Mouse (Mus musculus) limb, embryonic 12.5 days (tissue): ENCODE results near the gene Nrf1. TPM values are rescaled to one million over a fixed set of nuclear protein-coding genes. Genes with fewer than 3 reads are reported as not detected.
A peak's percentile ranks its signal among the peaks of the same experiment; 100 is the strongest.

Experiments
- ATAC-seq: fragments of 200-750 bp; cut with Nextera tagmentation; 2 replicates; pipeline ENCODE4 v1.8.0; 2017; ENCODE audit warnings: low read depth, moderate TSS enrichment; ENCODE audit not compliant: insufficient number of reproducible peaks, insufficient read depth, low FRiP score, low TSS enrichment
- H3K27ac ChIP-seq: fragments of 300-500 bp; sonication (generic); 2 replicates; pipeline ENCODE4 v1.5.1; 2016; ENCODE audit warnings: mild to moderate bottlenecking, moderate library complexity
- H3K27me3 ChIP-seq: fragments of 300-500 bp; sonication (generic); 2 replicates; pipeline ENCODE4 v1.6.1; 2016; ENCODE audit warnings: mild to moderate bottlenecking, moderate library complexity
- H3K36me3 ChIP-seq: fragments of 300-500 bp; sonication (generic); 2 replicates; pipeline ENCODE4 v1.6.1; 2016; ENCODE audit warnings: mild to moderate bottlenecking, moderate library complexity
- H3K4me1 ChIP-seq: fragments of 300-500 bp; sonication (generic); replicated peaks from 2 replicates; pipeline ENCODE4 v1.6.1; 2016
- H3K4me2 ChIP-seq: fragments of 300-500 bp; sonication (generic); 2 replicates; pipeline ENCODE4 v1.6.1; 2016; ENCODE audit warnings: mild to moderate bottlenecking, moderate library complexity
- H3K4me3 ChIP-seq: fragments of 300-500 bp; sonication (generic); replicated peaks from 2 replicates; pipeline ENCODE4 v1.5.1; 2016; ENCODE audit warnings: mild to moderate bottlenecking
- H3K9ac ChIP-seq: fragments of 300-500 bp; sonication (generic); replicated peaks from 2 replicates; pipeline ENCODE4 v1.6.1; 2016; ENCODE audit warnings: mild to moderate bottlenecking, moderate library complexity
- H3K9me3 ChIP-seq: fragments of 300-500 bp; sonication (generic); 2 replicates; pipeline ENCODE4 v1.6.1; 2016; ENCODE audit warnings: mild to moderate bottlenecking, moderate library complexity
- WGBS: fragments of 180-500 bp; shearing (Covaris S2); methylation state at CpG from one replicate; pipeline ENCODE4 v1.1.7; 2016; 5-methylcytosine and 5-hydroxymethylcytosine counted together
- polyA plus RNA-seq: library from polyadenylated mRNA; unstranded; fragments of >200 nt; fragmentation: Nextera tagmentation; extraction: Ambion mirVana; gene quantifications from 2 replicates; pipeline ENCODE4 v1.2.1, GENCODE M21; 2016

The Nrf1 gene
- polyA plus RNA-seq, 1 experiment from 2014 or later, result 75.7 TPM

DNA sequence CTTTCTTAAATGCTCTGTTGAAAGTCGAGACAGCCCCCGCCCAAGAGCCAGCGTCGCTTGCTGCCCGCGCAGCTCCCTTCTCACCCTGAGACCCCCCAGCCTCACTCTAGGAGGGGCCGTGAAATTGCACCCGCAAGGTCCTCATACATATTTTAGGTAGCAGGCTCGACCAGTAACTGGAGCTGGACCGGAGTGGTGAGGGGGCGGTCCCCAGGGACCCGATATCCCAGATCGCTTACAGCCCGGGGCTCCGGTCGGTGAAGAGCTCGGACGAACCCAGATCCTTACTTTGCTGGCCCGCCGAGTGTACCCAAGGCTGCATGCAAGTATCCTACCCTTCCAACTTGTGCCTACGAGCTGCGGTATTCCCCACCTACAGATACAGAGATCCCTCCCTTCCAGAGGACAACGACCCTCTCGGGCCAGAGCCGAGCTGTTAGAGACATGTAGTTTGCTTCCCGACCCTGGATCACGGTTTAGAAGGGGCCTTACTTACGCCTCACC lies 128.2 kb downstream of the Nrf1 start:
- Histone ChIP-seq H3K4me1 (peaks cover 54% of the 10 kb centered on the region), H3K27me3 (peaks cover 98% of the 10 kb centered on the region), H3K27ac (no peak overlapping the region), H3K36me3 (no peaks in the 10 kb centered on the region), H3K9me3 (peaks cover 6% of the 10 kb centered on the region; the same call in 1 of the 2 replicates), H3K4me3 (peak overlapping the region; percentile 25), H3K4me2 (peak overlapping the region; percentile 58), H3K9ac (no peak overlapping the region)
- no peak for ATAC-seq
- under 1% methylated on average over 28 of the region's 28 CpGs for WGBS

DNA sequence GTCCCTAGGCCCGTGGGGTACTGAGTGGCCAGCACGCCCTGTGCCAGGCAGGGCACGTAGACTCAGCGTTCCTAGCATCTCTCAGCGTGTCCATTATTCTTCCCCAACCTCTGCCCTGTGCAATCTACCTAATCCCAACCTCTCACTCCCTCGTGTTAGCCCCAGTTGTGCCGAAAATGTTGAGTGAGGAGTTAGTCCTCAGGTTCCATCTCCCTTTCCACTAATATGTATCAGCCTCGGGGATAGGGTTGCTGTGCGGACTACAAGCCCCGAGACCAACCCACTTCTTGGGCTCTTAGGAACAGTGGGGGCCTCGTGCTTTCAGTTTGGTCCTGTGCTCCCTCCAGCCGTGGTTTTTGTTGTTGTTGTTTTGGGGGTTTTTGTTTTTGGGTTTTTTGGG lies 128.7 kb downstream of the Nrf1 start:
- Histone ChIP-seq H3K9me3 (peaks cover 6% of the 10 kb centered on the region; the same call in 1 of the 2 replicates), H3K27me3 (peaks cover 98% of the 10 kb centered on the region), H3K4me1 (peaks cover 54% of the 10 kb centered on the region), H3K4me2 (peak overlapping the region; percentile 58), H3K36me3 (no peaks in the 10 kb centered on the region), H3K4me3 (peak overlapping the region; percentile 25; the same call in 1 of the 2 replicates), H3K27ac (no peak overlapping the region), H3K9ac (no peak overlapping the region)
- ATAC-seq, result no peak
- WGBS, result 2% methylated on average over 12 of the region's 12 CpGs

DNA sequence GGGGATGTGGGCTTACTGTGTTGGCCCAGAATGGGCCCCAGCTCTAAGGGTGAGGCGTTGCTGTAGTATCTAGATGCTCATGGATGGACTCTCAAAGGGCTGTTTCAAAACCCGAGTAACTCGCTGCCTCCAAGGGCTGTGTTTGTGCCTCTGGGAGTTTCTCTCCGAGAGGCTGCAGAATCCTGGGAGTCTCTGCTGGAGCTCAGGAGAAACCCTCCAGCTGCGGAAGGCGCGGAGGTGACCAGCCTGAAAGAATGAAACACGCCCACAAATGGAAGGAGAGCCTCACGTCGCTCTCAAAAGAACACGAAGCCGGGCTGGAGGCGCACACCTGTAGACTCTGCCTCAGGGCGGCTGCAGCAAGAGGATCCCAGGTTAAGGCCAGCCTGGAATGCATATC lies 129.5 kb downstream of the Nrf1 start:
- under 1% methylated on average over 14 of the region's 14 CpGs for WGBS
- Histone ChIP-seq H3K9ac (no peak overlapping the region), H3K4me2 (no peak overlapping the region), H3K27me3 (peaks cover 98% of the 10 kb centered on the region), H3K36me3 (no peaks in the 10 kb centered on the region), H3K9me3 (peaks cover 6% of the 10 kb centered on the region; the same call in 1 of the 2 replicates), H3K27ac (no peak overlapping the region), H3K4me1 (peaks cover 54% of the 10 kb centered on the region), H3K4me3 (no peak overlapping the region)
- no peak for ATAC-seq

DNA sequence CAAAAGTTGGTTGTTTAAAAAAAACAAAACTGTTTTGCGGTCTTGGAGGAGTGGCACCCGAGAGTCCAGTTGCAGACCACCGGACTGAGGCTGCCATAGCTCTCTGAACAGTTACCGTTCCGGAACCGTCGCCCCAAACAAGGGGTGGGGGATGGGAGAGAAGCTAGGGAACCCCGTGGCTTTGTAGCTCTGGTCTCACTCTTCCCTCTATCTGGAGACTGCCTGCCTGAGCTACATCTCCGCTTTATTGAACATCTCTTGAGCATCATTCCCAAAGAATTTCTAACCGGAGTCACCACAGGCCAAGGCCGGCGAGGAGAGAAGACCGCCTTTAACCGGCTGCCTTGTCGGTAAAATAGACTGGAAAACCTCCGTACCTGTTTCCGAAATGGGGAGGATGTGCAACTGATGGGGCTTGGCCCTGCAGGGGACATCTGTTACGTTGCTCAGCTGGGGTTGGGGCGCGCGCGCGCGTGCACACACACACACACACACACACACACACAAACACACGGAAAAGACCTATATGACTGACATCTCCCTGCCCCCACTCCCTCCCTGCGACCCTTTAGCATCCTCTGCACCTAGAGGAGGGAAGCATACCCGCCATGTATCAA lies 130.3 kb downstream of the Nrf1 start:
- H3K9ac ChIP-seq, result no peak overlapping the region
- WGBS, result under 1% methylated on average over 27 of the region's 27 CpGs
- peaks cover 98% of the 10 kb centered on the region for H3K27me3 ChIP-seq
- H3K36me3 ChIP-seq, result no peaks in the 10 kb centered on the region
- peaks cover 13% of the 10 kb centered on the region; the same call in 1 of the 2 replicates for H3K9me3 ChIP-seq
- no peak overlapping the region for H3K27ac ChIP-seq
- 0 out of 2 replicates have a peak overlapping the region, but pooled peaks have one; percentile 0 for H3K4me3 ChIP-seq
- H3K4me1 ChIP-seq, result peaks cover 48% of the 10 kb centered on the region
- no peak for ATAC-seq
- H3K4me2 ChIP-seq, result peak overlapping the region; percentile 5; the same call in 1 of the 2 replicates

DNA sequence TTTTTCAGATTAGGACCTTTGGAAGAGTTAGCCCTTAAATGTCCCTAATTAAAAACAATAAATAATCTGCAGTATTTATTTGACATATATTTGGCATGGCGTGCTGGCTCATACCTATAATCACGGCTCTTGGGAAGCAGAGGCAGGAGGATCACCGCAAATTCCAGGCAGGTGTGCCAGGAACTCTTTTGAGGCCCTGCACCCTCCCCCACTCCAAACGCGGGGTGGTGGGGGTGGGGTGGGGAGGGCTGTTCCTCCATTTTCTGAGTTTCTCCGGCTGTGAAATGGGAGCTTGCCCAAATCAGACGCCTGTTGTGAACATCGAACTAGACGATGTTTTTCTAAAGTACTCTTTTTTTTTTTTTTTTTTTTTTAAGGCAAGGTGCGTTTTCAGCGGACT lies 131.3 kb downstream of the Nrf1 start:
- H3K4me2 ChIP-seq, result no peak overlapping the region
- ATAC-seq, result no peak
- peaks cover 92% of the 10 kb centered on the region for H3K27me3 ChIP-seq
- H3K4me3 ChIP-seq, result no peak overlapping the region
- 17% methylated on average over 11 of the region's 11 CpGs for WGBS
- H3K9ac ChIP-seq, result no peak overlapping the region
- H3K4me1 ChIP-seq, result peaks cover 39% of the 10 kb centered on the region
- H3K9me3 ChIP-seq, result peaks cover 19% of the 10 kb centered on the region; the same call in 1 of the 2 replicates
- no peaks in the 10 kb centered on the region for H3K36me3 ChIP-seq
- no peak overlapping the region for H3K27ac ChIP-seq

DNA sequence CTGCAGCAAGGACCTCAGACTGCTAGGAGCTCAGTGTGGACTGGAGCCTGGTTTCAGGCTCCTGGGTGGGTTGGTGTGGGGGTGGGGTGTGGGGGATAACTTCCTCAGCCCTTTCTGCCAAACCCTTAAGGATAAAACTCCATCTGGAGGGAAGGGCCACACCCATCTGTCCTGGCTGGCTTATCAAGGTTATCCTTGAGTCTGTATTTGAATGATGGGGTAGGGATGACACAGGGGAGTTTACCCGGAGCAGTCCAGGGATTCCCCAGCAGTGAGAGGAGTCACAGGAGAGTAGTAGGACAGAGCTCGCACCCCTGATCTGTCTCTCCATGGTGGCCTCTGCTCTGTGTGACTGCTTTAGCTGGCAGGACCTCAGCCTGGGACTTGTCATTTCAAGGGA lies 132.5 kb downstream of the Nrf1 start:
- 23% methylated on average over 2 of the region's 2 CpGs for WGBS
- Histone ChIP-seq H3K4me3 (no peak overlapping the region), H3K9me3 (peaks cover 19% of the 10 kb centered on the region; the same call in 1 of the 2 replicates), H3K27me3 (peaks cover 88% of the 10 kb centered on the region), H3K36me3 (no peaks in the 10 kb centered on the region), H3K27ac (no peak overlapping the region), H3K9ac (no peak overlapping the region), H3K4me2 (no peak overlapping the region), H3K4me1 (peaks cover 30% of the 10 kb centered on the region)
- no peak for ATAC-seq

DNA sequence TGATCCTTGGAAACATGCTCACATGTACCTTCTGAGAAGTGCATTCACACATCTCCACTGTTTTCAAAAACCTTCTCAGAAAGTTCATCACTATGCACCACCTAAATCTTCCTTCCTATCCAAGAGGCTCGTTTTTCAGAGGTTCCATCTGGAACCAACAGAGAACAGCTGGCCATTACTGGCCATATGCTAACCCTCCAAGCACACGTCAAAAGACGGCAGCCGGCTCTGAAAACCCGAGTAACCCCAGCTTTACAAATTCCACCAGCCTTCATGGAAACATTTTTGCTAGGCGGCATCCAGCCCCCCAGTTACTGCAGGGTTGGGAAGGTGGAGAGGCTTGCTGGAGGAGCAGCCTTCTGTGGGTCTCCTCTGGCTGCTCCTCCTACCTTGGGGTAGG lies 134.2 kb downstream of the Nrf1 start:
- H3K9me3 ChIP-seq, result peaks cover 19% of the 10 kb centered on the region; the same call in 1 of the 2 replicates
- WGBS, result 27% methylated on average over 6 of the region's 6 CpGs
- peaks cover 74% of the 10 kb centered on the region for H3K27me3 ChIP-seq
- H3K27ac ChIP-seq, result no peak overlapping the region
- H3K9ac ChIP-seq, result no peak overlapping the region
- no peak overlapping the region for H3K4me2 ChIP-seq
- peaks cover 17% of the 10 kb centered on the region; the same call in 1 of the 2 replicates for H3K4me1 ChIP-seq
- no peak for ATAC-seq
- H3K36me3 ChIP-seq, result no peaks in the 10 kb centered on the region
- H3K4me3 ChIP-seq, result no peak overlapping the region

DNA sequence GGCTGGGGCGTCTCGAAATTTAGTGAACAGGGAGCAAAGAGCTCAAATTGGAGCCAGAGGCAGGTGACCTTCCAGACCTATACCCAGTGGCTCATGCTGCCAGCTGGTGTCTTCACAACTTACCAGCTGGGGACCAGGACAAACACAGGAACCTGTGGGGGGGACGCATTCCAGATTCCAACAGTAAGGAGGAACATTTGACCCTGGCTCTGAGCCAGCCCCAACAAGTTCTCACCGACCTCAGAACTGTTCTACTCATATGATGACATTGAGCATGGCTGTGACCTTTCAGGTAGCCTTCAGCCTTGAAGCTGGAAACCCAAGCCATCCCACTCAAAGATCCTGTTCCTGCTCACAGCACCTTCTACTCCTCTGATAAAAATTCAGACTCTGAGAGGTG lies 135.8 kb downstream of the Nrf1 start:
- no peak overlapping the region for H3K9ac ChIP-seq
- H3K4me3 ChIP-seq, result no peak overlapping the region
- peaks cover 60% of the 10 kb centered on the region for H3K27me3 ChIP-seq
- H3K9me3 ChIP-seq, result peaks cover 17% of the 10 kb centered on the region; the same call in 1 of the 2 replicates
- H3K27ac ChIP-seq, result no peak overlapping the region
- no peak overlapping the region for H3K4me2 ChIP-seq
- ATAC-seq, result no peak
- no peaks in the 10 kb centered on the region for H3K36me3 ChIP-seq
- 80% methylated on average over 4 of the region's 4 CpGs for WGBS
- H3K4me1 ChIP-seq, result 0 out of 2 replicates have a peak, but pooled peaks cover 6% of the 10 kb centered on the region

DNA sequence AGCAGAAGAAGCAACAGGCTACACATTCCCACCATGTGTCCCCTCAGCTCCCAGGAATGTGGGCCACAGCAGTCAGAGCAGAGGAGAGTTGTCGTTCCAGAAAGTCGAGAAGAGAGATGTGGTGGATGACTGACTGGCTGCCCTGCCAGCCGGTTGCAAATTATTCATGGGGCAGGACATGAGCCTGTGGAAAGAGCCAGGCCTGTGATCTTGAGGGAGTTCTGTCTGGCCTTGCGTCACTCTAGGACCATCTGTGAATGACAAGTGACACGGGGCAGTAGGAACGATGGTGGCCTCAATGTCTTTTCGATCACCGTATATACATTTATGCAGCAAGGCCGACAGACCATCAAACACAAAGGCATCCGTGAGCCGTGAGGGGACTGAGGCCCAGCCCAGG lies 147.9 kb downstream of the Nrf1 start:
- H3K9ac ChIP-seq, result no peak overlapping the region
- no peak for ATAC-seq
- H3K4me2 ChIP-seq, result no peak overlapping the region
- no peaks in the 10 kb centered on the region for H3K27me3 ChIP-seq
- H3K36me3 ChIP-seq, result no peaks in the 10 kb centered on the region
- no peaks in the 10 kb centered on the region for H3K9me3 ChIP-seq
- WGBS, result 77% methylated on average over 11 of the region's 11 CpGs
- H3K4me3 ChIP-seq, result no peak overlapping the region
- no peaks in the 10 kb centered on the region for H3K4me1 ChIP-seq
- no peak overlapping the region for H3K27ac ChIP-seq

DNA sequence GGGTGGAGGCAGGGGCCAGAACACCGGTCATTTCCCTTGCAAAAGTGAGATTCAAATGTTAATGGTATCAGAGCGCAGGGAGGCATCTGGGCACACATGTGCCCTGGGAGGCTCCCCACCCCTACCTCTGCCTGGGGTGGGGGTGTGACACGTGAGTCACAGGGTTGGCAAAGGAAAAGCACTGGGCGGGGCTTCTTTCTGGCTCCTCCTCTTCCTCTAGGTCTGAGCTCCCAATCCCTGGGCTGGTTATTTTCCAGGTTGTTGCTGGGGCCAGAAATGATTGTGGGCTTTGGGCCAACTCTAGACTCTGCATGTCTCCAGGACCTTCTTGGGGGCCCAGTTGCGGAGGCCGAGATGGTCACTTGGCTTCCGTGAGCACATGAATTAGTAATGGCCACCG lies 148.4 kb downstream of the Nrf1 start:
- Histone ChIP-seq H3K9me3 (no peaks in the 10 kb centered on the region), H3K4me3 (no peak overlapping the region), H3K27ac (no peak overlapping the region), H3K4me2 (no peak overlapping the region), H3K9ac (no peak overlapping the region), H3K36me3 (no peaks in the 10 kb centered on the region), H3K4me1 (no peaks in the 10 kb centered on the region), H3K27me3 (no peaks in the 10 kb centered on the region)
- no peak for ATAC-seq
- whole genome bisulfite sequencing, result 79% methylated on average over 8 of the region's 8 CpGs
